Mouse (Mus musculus) layer of hippocampus, adult 2 months (tissue): ENCODE measurements around the gene Gm43720. TPM values are rescaled to one million over a fixed set of nuclear protein-coding genes. Genes with fewer than 3 reads are reported as not detected.
"Not testable (repeated sequence)": the region's sequence is repeated elsewhere in the genome, so short reads cannot be mapped to it uniquely, and the experiment has no call there.

Experiments used
- DNase-seq, 2 experiments: peaks; one replicate each; pipeline ENCODE4 v3.0.0; 2022; ENCODE audit warnings: low spot score in 2 of 2
- H3K27ac ChIP-seq: fragments of 200-600 bp; 2 replicates; pipeline ENCODE4 v1.8.1; 2022
- H3K4me3 ChIP-seq: fragments of 200-600 bp; 2 replicates; pipeline ENCODE4 v1.8.1; 2022; ENCODE audit warnings: mild to moderate bottlenecking
- CTCF ChIP-seq: fragments of 200-600 bp; conservative IDR thresholded peaks from 2 replicates; pipeline ENCODE4 v1.8.1; 2022; ENCODE audit warnings: antibody characterized with exemption, mild to moderate bottlenecking, moderate library complexity
- total RNA-seq, 2 experiments: library from RNA; stranded (reverse); gene quantifications; 2 replicates each; pipeline ENCODE4 v1.2.3; 2021

Gm43720 gene
- total RNA-seq, 2 experiments from 2014 or later, result 0.12 TPM; not detected in 1

DNA sequence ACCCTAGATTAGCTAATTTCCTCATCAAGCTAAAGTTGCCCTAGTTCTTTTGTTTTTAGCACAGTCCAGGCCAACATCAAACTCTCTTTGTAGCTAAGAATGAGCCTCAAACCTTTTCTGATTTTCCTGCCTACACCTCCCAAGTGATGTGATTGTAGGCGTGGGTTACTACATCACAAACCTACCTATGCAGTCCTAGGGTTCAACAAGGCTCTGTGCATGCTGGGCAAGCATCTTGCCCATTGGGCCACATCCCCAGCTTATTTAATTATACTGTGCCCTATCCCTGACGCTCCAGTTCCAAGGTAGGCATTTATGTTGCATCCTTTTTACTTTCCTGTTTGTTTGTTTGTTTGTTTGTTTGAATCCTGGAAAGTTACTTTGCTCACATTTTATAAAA, 54.1 kb downstream of the Gm43720 start, which contains the start of gene Nxpe5:
Gene Nxpe5, plus strand, starts transcription at position 199 of the 400 bp plus-strand sequence.
- DNase-seq, result no peak
- TF ChIP-seq CTCF, result no peak
- Histone ChIP-seq H3K27ac (no peak within 1 kb of the TSS), H3K4me3 (no peak within 1 kb of the TSS)

DNA sequence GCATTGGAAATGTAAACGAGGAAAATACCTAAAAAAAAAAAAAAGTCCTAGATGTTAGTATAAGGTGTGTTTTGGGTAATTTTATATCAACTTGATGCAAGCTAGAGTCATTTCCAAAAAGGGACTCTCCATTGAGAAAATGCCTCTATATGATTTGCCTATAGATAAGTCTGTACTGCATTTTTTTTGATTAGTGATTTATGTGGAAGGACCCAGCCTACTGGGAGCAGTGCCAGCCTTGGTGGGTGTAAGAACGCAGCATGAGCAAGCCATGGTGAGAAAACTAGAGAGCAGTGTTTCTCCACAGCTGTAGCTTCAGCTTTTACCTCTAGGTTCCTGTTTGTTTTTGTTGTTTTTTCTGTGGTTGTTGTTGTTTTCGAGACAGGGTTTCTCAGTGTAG, 56.5 kb downstream of the Gm43720 start:
- DNase-seq, result no peak
- H3K27ac ChIP-seq, result no peak overlapping the region
- no peak for TF ChIP-seq CTCF
- H3K4me3 ChIP-seq, result no peak overlapping the region

DNA sequence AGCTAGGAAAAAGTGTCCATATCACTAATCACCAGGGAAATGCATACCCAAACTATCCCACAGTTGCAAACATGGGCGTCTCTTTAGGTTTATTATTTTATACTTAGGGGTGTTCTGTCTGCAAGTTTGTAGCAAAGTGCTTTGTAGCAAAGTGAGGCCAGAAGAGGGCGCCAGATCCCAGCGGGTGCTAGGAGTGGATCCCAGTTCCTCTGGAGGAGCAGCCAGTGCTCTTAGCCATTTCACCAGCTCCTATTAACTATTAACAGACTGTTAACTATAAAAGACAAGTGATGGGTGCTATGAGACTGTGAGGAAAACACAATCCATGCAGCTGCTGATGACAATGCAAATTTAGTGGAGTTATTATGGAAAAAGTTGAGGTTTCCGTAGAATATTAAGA, 57.6 kb downstream of the Gm43720 start:
- no peak overlapping the region for H3K4me3 ChIP-seq

DNA sequence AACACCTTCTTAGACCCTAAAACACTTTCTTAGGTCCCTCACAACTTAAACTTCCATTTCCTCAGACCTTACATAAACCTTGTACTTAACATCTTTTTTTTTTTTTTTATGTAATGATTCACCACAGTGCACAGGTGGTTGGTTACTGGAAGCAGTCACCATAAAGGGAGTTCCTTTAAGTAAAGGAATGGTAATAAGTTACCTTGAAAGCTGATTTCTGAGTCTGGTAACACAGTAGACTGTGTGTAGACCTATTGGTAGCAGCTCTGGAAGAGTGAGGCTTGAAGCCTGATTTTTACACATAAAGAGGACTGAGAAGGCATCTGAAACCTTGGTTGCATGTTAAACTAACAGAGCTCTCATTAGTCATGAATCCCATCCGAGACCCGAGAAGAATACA, 59.9 kb downstream of the Gm43720 start:
- Histone ChIP-seq H3K27ac (no peak overlapping the region), H3K4me3 (no peak overlapping the region)
- TF ChIP-seq CTCF, result no peak
- no peak for DNase-seq

More for the DNA sequence above, 57.6 kb downstream of the Gm43720 start:
- H3K27ac ChIP-seq, result no peak overlapping the region
- DNase-seq, result peak; percentile 77 to 93
- TF ChIP-seq CTCF, result peak; percentile 99

DNA sequence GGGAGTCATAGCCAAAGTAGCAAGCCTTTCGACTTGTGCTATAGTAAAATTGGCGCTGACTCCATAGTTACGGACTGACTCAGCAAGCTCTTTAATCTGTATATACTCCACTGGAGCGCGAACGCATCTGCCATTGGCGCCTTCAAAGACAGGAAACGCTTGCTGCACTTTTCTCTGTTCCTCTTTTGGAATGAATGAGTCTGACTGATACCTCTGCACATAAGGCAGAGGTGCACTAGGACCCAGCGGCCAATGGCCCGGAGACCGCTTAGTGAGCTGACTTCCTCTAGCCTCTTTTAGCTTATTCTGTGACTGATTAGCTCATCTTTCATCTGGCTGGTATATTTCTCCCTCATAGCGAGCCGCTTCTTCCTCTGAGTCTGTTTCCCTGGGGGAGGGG, 63.1 kb downstream of the Gm43720 start:
- H3K27ac ChIP-seq, DNase-seq, H3K4me3 ChIP-seq: not testable (repeated sequence)

Other genes with a start within 250 kb of the Gm43720 start
- not detected for gene Smok3c, start 226.8 kb downstream of the Gm43720 start, total RNA-seq
- gene Zkscan1, start 194.9 kb downstream of the Gm43720 start, total RNA-seq, result 10 to 100 TPM; 39.7 to 42.3 TPM
- 10 to 100 TPM; 13.7 to 16.2 TPM for gene Zscan21, start 163.1 kb downstream of the Gm43720 start, total RNA-seq
- 10 to 100 TPM; 13.4 to 14.6 TPM for gene Zfp113, start 124.2 kb downstream of the Gm43720 start, total RNA-seq
- 100 to 1,000 TPM; 141 to 145 TPM for gene Cops6, start 118.9 kb downstream of the Gm43720 start, total RNA-seq
- gene Ap4m1, start 108.0 kb downstream of the Gm43720 start, total RNA-seq, result 10 to 100 TPM; 25.6 to 26.2 TPM
- gene Mcm7, start 107.5 kb downstream of the Gm43720 start, total RNA-seq, result 10 to 100 TPM; 18.6 to 18.8 TPM
- 10 to 100 TPM; 42.0 to 42.2 TPM for gene Taf6, start 92.5 kb downstream of the Gm43720 start, total RNA-seq
- 10 to 100 TPM; 13.4 to 16.5 TPM for gene Cnpy4, start 92.5 kb downstream of the Gm43720 start, total RNA-seq
- gene Mblac1, start 85.6 kb downstream of the Gm43720 start, total RNA-seq, result 1 to 10 TPM; 8.2 to 8.4 TPM
- not detected for gene Nxpe5, start 54.1 kb downstream of the Gm43720 start, total RNA-seq
- 10 to 100 TPM; 60.0 to 60.9 TPM for gene Lamtor4, start 24.5 kb downstream of the Gm43720 start, total RNA-seq
- gene BC037034, start 15.9 kb downstream of the Gm43720 start, total RNA-seq, result 10 to 100 TPM; 68.1 to 77.0 TPM
- 1 to 10 TPM; 3.2 to 3.7 TPM for gene Gal3st4, start 7.1 kb downstream of the Gm43720 start, total RNA-seq
- gene Gpc2, start within 50 bp of the Gm43720 start, total RNA-seq, result 1 to 10 TPM; 2.4 to 2.5 TPM
- under 1 TPM; 0.44 to 0.79 TPM for gene Stag3, start 282 bp upstream of the Gm43720 start, total RNA-seq
- gene Pvrig, start 62.0 kb upstream of the Gm43720 start, total RNA-seq, result not detected
- gene Zfp157, start 161.5 kb upstream of the Gm43720 start, total RNA-seq, result 10 to 100 TPM; 22.6 to 26.7 TPM